25 mouse cellular contexts compared by ENCODE assay signal in genomic region chr6:127130377-127130776, GRCm38 (mm10). TPM values are rescaled to one million over a fixed set of nuclear protein-coding genes. Genes with fewer than 3 reads are reported as not detected.
DNase-seq lines count a peak whose midpoint lies in the region; ATAC-seq and TF ChIP-seq lines count a peak whose summit lies in the region.
"Had no signal": no experiment of that assay in that cellular context is flagged by ENCODE, and none has a peak within 500 bp of the region (broad histone marks: within the 10 kb centered on the region; RNA-seq: fewer than 3 reads in every experiment).

No protein-coding gene starts in this region.

- no peak overlapping the region for H3K9ac ChIP-seq in forebrain, embryonic 12.5 days
- H3K9ac ChIP-seq in forebrain, embryonic 11.5 days (ENCODE audit: low read length) = no peak overlapping the region
- no peak overlapping the region for H3K9ac ChIP-seq in midbrain, embryonic 12.5 days (replicated peaks)
- H3K9ac ChIP-seq in midbrain, embryonic 13.5 days (replicated peaks) = no peak overlapping the region
- no peak overlapping the region; the same call in 1 of the 2 replicates for H3K9ac ChIP-seq in forebrain, postnatal 0 days
- H3K9ac ChIP-seq: embryonic facial prominence, embryonic 13.5 days; hindbrain, embryonic 12.5 days; intestine, embryonic 15.5 days; limb, embryonic 12.5 days; liver, embryonic 13.5 days; lung, embryonic 14.5 days had no signal

- no peak overlapping the region for H3K4me2 ChIP-seq in forebrain, embryonic 12.5 days
- no peak overlapping the region for H3K4me2 ChIP-seq in forebrain, embryonic 11.5 days (ENCODE audit: low read depth, low read length, severe bottlenecking)
- no peak overlapping the region for H3K4me2 ChIP-seq in midbrain, embryonic 12.5 days (replicated peaks)
- H3K4me2 ChIP-seq in midbrain, embryonic 13.5 days (replicated peaks) = no peak overlapping the region
- peak overlapping the region; percentile 19 for H3K4me2 ChIP-seq in forebrain, postnatal 0 days (ENCODE audit: low read depth)
- H3K4me2 ChIP-seq: embryonic facial prominence, embryonic 13.5 days; hindbrain, embryonic 12.5 days; intestine, embryonic 15.5 days; limb, embryonic 12.5 days; liver, embryonic 13.5 days; lung, embryonic 14.5 days had no signal

- peaks cover 79% of the 10 kb centered on the region for H3K36me3 ChIP-seq in forebrain, embryonic 12.5 days (replicated peaks)
- H3K36me3 ChIP-seq in forebrain, embryonic 11.5 days (ENCODE audit: control insufficient read depth, insufficient read depth, low read length) = no peaks in the 10 kb centered on the region; the same call in 1 of the 2 replicates
- H3K36me3 ChIP-seq in midbrain, embryonic 12.5 days = peaks cover 71% of the 10 kb centered on the region
- peaks cover 21% of the 10 kb centered on the region for H3K36me3 ChIP-seq in midbrain, embryonic 13.5 days
- no peaks in the 10 kb centered on the region for H3K36me3 ChIP-seq in forebrain, postnatal 0 days (ENCODE audit: insufficient read depth)

- peaks cover 43% of the 10 kb centered on the region for H3K4me1 ChIP-seq in forebrain, embryonic 12.5 days
- H3K4me1 ChIP-seq in forebrain, embryonic 11.5 days (replicated peaks; ENCODE audit: control insufficient read depth, insufficient read depth, low read length) = peaks cover 9% of the 10 kb centered on the region; the same call in 1 of the 2 replicates
- peaks cover 35% of the 10 kb centered on the region for H3K4me1 ChIP-seq in midbrain, embryonic 12.5 days
- peaks cover 34% of the 10 kb centered on the region for H3K4me1 ChIP-seq in midbrain, embryonic 13.5 days (replicated peaks)
- peaks cover 10% of the 10 kb centered on the region; the same call in 1 of the 2 replicates for H3K4me1 ChIP-seq in forebrain, postnatal 0 days (ENCODE audit: insufficient read depth)
- H3K4me1 ChIP-seq: embryonic facial prominence, embryonic 13.5 days; intestine, embryonic 15.5 days; limb, embryonic 12.5 days; liver, embryonic 13.5 days had no signal

- no peaks in the 10 kb centered on the region for H3K27me3 ChIP-seq in forebrain, embryonic 12.5 days
- H3K27me3 ChIP-seq in forebrain, embryonic 11.5 days (ENCODE audit: control insufficient read depth, insufficient read depth, low read length) = no peaks in the 10 kb centered on the region; the same call in 1 of the 2 replicates
- H3K27me3 ChIP-seq in midbrain, embryonic 12.5 days = no peaks in the 10 kb centered on the region
- H3K27me3 ChIP-seq in midbrain, embryonic 13.5 days = no peaks in the 10 kb centered on the region
- no peaks in the 10 kb centered on the region for H3K27me3 ChIP-seq in forebrain, postnatal 0 days (ENCODE audit: insufficient read depth, low read length)
- H3K27me3 ChIP-seq: embryonic facial prominence, embryonic 13.5 days; hindbrain, embryonic 12.5 days; intestine, embryonic 15.5 days; limb, embryonic 12.5 days; liver, embryonic 13.5 days had no signal

- no peak for TF ChIP-seq CTCF in forebrain, postnatal 0 days (IDR thresholded peaks at IDR 0.05; ENCODE audit: low read depth)

- intact Hi-C loops in left cerebral cortex, postnatal 36 days (cut with DNase I) = no loop called here

- peak overlapping the region; percentile 21 for H3K27ac ChIP-seq in forebrain, embryonic 12.5 days
- no peak overlapping the region for H3K27ac ChIP-seq in forebrain, embryonic 11.5 days (ENCODE audit: low read depth, low read length)
- 0 out of 2 replicates have a peak overlapping the region, but pooled peaks have one; percentile 25 for H3K27ac ChIP-seq in midbrain, embryonic 12.5 days (replicated peaks)
- no peak overlapping the region for H3K27ac ChIP-seq in midbrain, embryonic 13.5 days
- peak overlapping the region; percentile 29; the same call in 1 of the 2 replicates for H3K27ac ChIP-seq in forebrain, postnatal 0 days (ENCODE audit: low read depth, low read length)
- H3K27ac ChIP-seq: embryonic facial prominence, embryonic 13.5 days; heart, embryonic 10.5 days; hindbrain, embryonic 12.5 days; intestine, embryonic 15.5 days; limb, embryonic 12.5 days; liver, embryonic 13.5 days had no signal

- no peak for DNase-seq in forebrain, embryonic 11.5 days (ENCODE audit: low spot score)
- peak; percentile 60 for DNase-seq in forebrain, postnatal 0 days
- no peak for DNase-seq in left cerebral cortex, postnatal 36 days (ENCODE audit: low spot score in 2 of 2)
- DNase-seq in Muller cell, postnatal 12 days (ENCODE audit: inconsistent ontology term) = no peak
- DNase-seq: adrenal gland, adult 8-10 months; cerebellum, adult 9-11 months; heart, postnatal 10 days; kidney, adult 9 months; kidney, postnatal 4 days; liver, embryonic 13.5 days; lung, embryonic 14.5 days; lung, postnatal 36 days; right cerebral cortex, postnatal 4 days; thymus, postnatal 25 days had no signal

- H3K4me3 ChIP-seq in forebrain, embryonic 12.5 days (replicated peaks) = no peak overlapping the region
- H3K4me3 ChIP-seq in forebrain, embryonic 11.5 days (ENCODE audit: low read depth, low read length) = no peak overlapping the region
- H3K4me3 ChIP-seq in midbrain, embryonic 12.5 days = no peak overlapping the region
- H3K4me3 ChIP-seq in midbrain, embryonic 13.5 days (replicated peaks) = no peak overlapping the region
- no peak overlapping the region for H3K4me3 ChIP-seq in forebrain, postnatal 0 days (ENCODE audit: low read depth, low read length)
- H3K4me3 ChIP-seq: embryonic facial prominence, embryonic 13.5 days; heart, embryonic 10.5 days; hindbrain, embryonic 12.5 days; intestine, embryonic 15.5 days; limb, embryonic 12.5 days; liver, embryonic 13.5 days had no signal

- WGBS in forebrain, embryonic 12.5 days = 57% methylated on average over 13 of the region's 13 CpGs
- 73% methylated on average over 13 of the region's 13 CpGs for WGBS in forebrain, embryonic 11.5 days
- WGBS in midbrain, embryonic 12.5 days = 64% methylated on average over 13 of the region's 13 CpGs
- 54% methylated on average over 13 of the region's 13 CpGs for WGBS in midbrain, embryonic 13.5 days
- WGBS in forebrain, postnatal 0 days = 28% methylated on average over 13 of the region's 13 CpGs

- H3K9me3 ChIP-seq in forebrain, embryonic 12.5 days = no peaks in the 10 kb centered on the region
- H3K9me3 ChIP-seq in forebrain, embryonic 11.5 days (ENCODE audit: control insufficient read depth, low read length) = no peaks in the 10 kb centered on the region
- no peaks in the 10 kb centered on the region for H3K9me3 ChIP-seq in midbrain, embryonic 12.5 days
- H3K9me3 ChIP-seq in midbrain, embryonic 13.5 days = no peaks in the 10 kb centered on the region
- H3K9me3 ChIP-seq in forebrain, postnatal 0 days (ENCODE audit: low read length) = no peaks in the 10 kb centered on the region
- H3K9me3 ChIP-seq: embryonic facial prominence, embryonic 13.5 days; heart, embryonic 10.5 days; hindbrain, embryonic 12.5 days; intestine, embryonic 15.5 days; limb, embryonic 12.5 days; liver, embryonic 13.5 days had no signal

- no peak for ATAC-seq in forebrain, embryonic 12.5 days (ENCODE audit: low FRiP score)
- no peak for ATAC-seq in forebrain, embryonic 11.5 days (replicated peaks; ENCODE audit: low FRiP score)
- ATAC-seq in midbrain, embryonic 12.5 days (ENCODE audit: low FRiP score, low read depth) = no peak
- no peak for ATAC-seq in midbrain, embryonic 13.5 days
- ATAC-seq in forebrain, postnatal 0 days = peak; percentile 75
- ATAC-seq: intestine, embryonic 15.5 days had no signal

RNA-seq across cellular contexts. Expression of gene Tigar, which starts 21.0 kb away (rescaled TPM):
- polyA plus RNA-seq in forebrain, embryonic 12.5 days (2016; fragmentation: Nextera tagmentation; extraction: Ambion mirVana) = 8.8 and 9.9 TPM in 2 replicates
- 5.3 and 6.8 TPM in 2 replicates for polyA plus RNA-seq in forebrain, embryonic 11.5 days (2014; fragmentation: Nextera tagmentation; extraction: Ambion mirVana)
- 8.9 and 9.2 TPM in 2 replicates for polyA plus RNA-seq in midbrain, embryonic 12.5 days (2016; fragmentation: Nextera tagmentation; extraction: Ambion mirVana)
- polyA plus RNA-seq in midbrain, embryonic 13.5 days (2015; fragmentation: Nextera tagmentation; extraction: Ambion mirVana) = 7.3 and 8.8 TPM in 2 replicates
- total RNA-seq in forebrain, postnatal 0 days (2014; rRNA removed) = 8.1 and 9.3 TPM in 2 replicates
- polyA plus RNA-seq in forebrain, postnatal 0 days (2015; fragmentation: Nextera tagmentation; extraction: Ambion mirVana) = 6.1 and 6.8 TPM in 2 replicates
- total RNA-seq in left cerebral cortex, postnatal 36 days (2021) = 10 to 100 TPM; 24.1 to 25.0 TPM

RNA-seq across cellular contexts. Expression of gene Ccnd2, which starts 21.6 kb away (rescaled TPM):
- polyA plus RNA-seq in forebrain, embryonic 12.5 days (2016; fragmentation: Nextera tagmentation; extraction: Ambion mirVana) = 1,349 and 1,505 TPM in 2 replicates
- 1,258 and 1,292 TPM in 2 replicates for polyA plus RNA-seq in forebrain, embryonic 11.5 days (2014; fragmentation: Nextera tagmentation; extraction: Ambion mirVana)
- polyA plus RNA-seq in midbrain, embryonic 12.5 days (2016; fragmentation: Nextera tagmentation; extraction: Ambion mirVana) = 1,089 and 1,182 TPM in 2 replicates
- polyA plus RNA-seq in midbrain, embryonic 13.5 days (2015; fragmentation: Nextera tagmentation; extraction: Ambion mirVana) = 700 and 837 TPM in 2 replicates
- 31.4 and 44.1 TPM in 2 replicates for total RNA-seq in forebrain, postnatal 0 days (2014; rRNA removed)
- 430 and 467 TPM in 2 replicates for polyA plus RNA-seq in forebrain, postnatal 0 days (2015; fragmentation: Nextera tagmentation; extraction: Ambion mirVana)
- total RNA-seq in left cerebral cortex, postnatal 36 days (2021) = 10 to 100 TPM; 86.5 to 89.5 TPM

RNA-seq across cellular contexts. Expression of gene Fgf23, which starts 57.7 kb away (rescaled TPM):
- polyA plus RNA-seq in forebrain, embryonic 12.5 days (2016; fragmentation: Nextera tagmentation; extraction: Ambion mirVana) = 0.14 TPM in 1 of 2 replicates, not detected in the other
- not detected in 2 replicates for polyA plus RNA-seq in forebrain, embryonic 11.5 days (2014; fragmentation: Nextera tagmentation; extraction: Ambion mirVana)
- polyA plus RNA-seq in midbrain, embryonic 12.5 days (2016; fragmentation: Nextera tagmentation; extraction: Ambion mirVana) = not detected in 2 replicates
- polyA plus RNA-seq in midbrain, embryonic 13.5 days (2015; fragmentation: Nextera tagmentation; extraction: Ambion mirVana) = 0.08 TPM in 1 of 2 replicates, not detected in the other
- 0.15 and 0.38 TPM in 2 replicates for total RNA-seq in forebrain, postnatal 0 days (2014; rRNA removed)
- polyA plus RNA-seq in forebrain, postnatal 0 days (2015; fragmentation: Nextera tagmentation; extraction: Ambion mirVana) = 0.08 and 0.13 TPM in 2 replicates
- total RNA-seq in left cerebral cortex, postnatal 36 days (2021) = 1 to 10 TPM in 1 of 2 experiments, under 1 TPM in 1; 0.39 to 1.1 TPM
- total RNA-seq: adrenal gland, adult 8-10 months; heart, postnatal 10 days; neutrophil, adult 5-6 weeks had no signal
- polyA plus RNA-seq: gonadal fat pad, adult 2 months; hindbrain, embryonic 12.5 days; intestine, embryonic 15.5 days; liver, embryonic 13.5 days; lung, embryonic 14.5 days; testis, adult 2 months had no signal

Comparison
In these comparisons a context has a peak if more than half of its experiments do, and no peak if none do; other contexts are left out.
1. H3K27ac ChIP-seq: peak in forebrain, embryonic 12.5 days (single experiment), midbrain, embryonic 12.5 days (single experiment) and forebrain, postnatal 0 days (single experiment); none in forebrain, embryonic 11.5 days (single experiment) and midbrain, embryonic 13.5 days (single experiment).